Mouse (Mus musculus): ENCODE results near the gene Slco3a1. TPM values are rescaled to one million over a fixed set of nuclear protein-coding genes. Genes with fewer than 3 reads are reported as not detected.
A peak's percentile ranks its signal among the peaks of the same experiment; 100 is the strongest.

Gene Slco3a1
- polyA plus RNA-seq, 1 experiment from 2014 or later: 22.6 TPM

GRCm38 (mm10) chr7:74488141-74488540 lies 66.4 kb downstream of the Slco3a1 start:
- Histone ChIP-seq H3K9ac (ENCODE audit: low read depth, low read length) (no peak overlapping the region), H3K4me1 (ENCODE audit: control insufficient read depth, insufficient read depth, low read length) (no peaks in the 10 kb centered on the region), H3K4me2 (no peak overlapping the region), H3K27ac (ENCODE audit: low read depth, low read length) (no peak overlapping the region), H3K27me3 (ENCODE audit: control insufficient read depth, insufficient read depth, low read length) (no peaks in the 10 kb centered on the region), H3K9me3 (replicated peaks; ENCODE audit: control insufficient read depth, low read length) (no peaks in the 10 kb centered on the region), H3K36me3 (ENCODE audit: control insufficient read depth, insufficient read depth, low read length) (no peaks in the 10 kb centered on the region), H3K4me3 (ENCODE audit: low read depth, low read length) (no peak overlapping the region)
- WGBS (ENCODE audit: insufficient replicate concordance): 79% methylated on average over 3 of the region's 3 CpGs
- no peak for ATAC-seq (replicated peaks; ENCODE audit: insufficient number of reproducible peaks, low FRiP score, low TSS enrichment)

- ATAC-seq (replicated peaks; ENCODE audit: insufficient number of reproducible peaks, low FRiP score, low TSS enrichment): no peak
- H3K27ac ChIP-seq (ENCODE audit: low read depth, low read length): no peak overlapping the region
- no peak overlapping the region for H3K4me3 ChIP-seq (ENCODE audit: low read depth, low read length)
- H3K36me3 ChIP-seq (ENCODE audit: control insufficient read depth, insufficient read depth, low read length): no peaks in the 10 kb centered on the region
- no peaks in the 10 kb centered on the region for H3K4me1 ChIP-seq (ENCODE audit: control insufficient read depth, insufficient read depth, low read length)
- no peaks in the 10 kb centered on the region for H3K9me3 ChIP-seq (replicated peaks; ENCODE audit: control insufficient read depth, low read length)
- WGBS (ENCODE audit: insufficient replicate concordance): 67% methylated on average over 3 of the region's 3 CpGs
- no peaks in the 10 kb centered on the region for H3K27me3 ChIP-seq (ENCODE audit: control insufficient read depth, insufficient read depth, low read length)
- no peak overlapping the region for H3K9ac ChIP-seq (ENCODE audit: low read depth, low read length)
- H3K4me2 ChIP-seq: no peak overlapping the region
Observed at GRCm38 (mm10) chr7:74487727-74488126, 66.9 kb downstream of the Slco3a1 start.

GRCm38 (mm10) chr7:74486083-74486482 lies 68.5 kb downstream of the Slco3a1 start:
- Histone ChIP-seq H3K9ac (ENCODE audit: low read depth, low read length) (no peak overlapping the region), H3K9me3 (replicated peaks; ENCODE audit: control insufficient read depth, low read length) (no peaks in the 10 kb centered on the region), H3K4me1 (ENCODE audit: control insufficient read depth, insufficient read depth, low read length) (no peaks in the 10 kb centered on the region), H3K36me3 (ENCODE audit: control insufficient read depth, insufficient read depth, low read length) (no peaks in the 10 kb centered on the region), H3K4me2 (no peak overlapping the region), H3K27me3 (ENCODE audit: control insufficient read depth, insufficient read depth, low read length) (no peaks in the 10 kb centered on the region), H3K4me3 (ENCODE audit: low read depth, low read length) (no peak overlapping the region), H3K27ac (ENCODE audit: low read depth, low read length) (no peak overlapping the region)
- ATAC-seq (replicated peaks; ENCODE audit: insufficient number of reproducible peaks, low FRiP score, low TSS enrichment): no peak
- WGBS (ENCODE audit: insufficient replicate concordance): 88% methylated on average over 4 of the region's 4 CpGs

- no peaks in the 10 kb centered on the region for H3K9me3 ChIP-seq (replicated peaks; ENCODE audit: control insufficient read depth, low read length)
- H3K27me3 ChIP-seq (ENCODE audit: control insufficient read depth, insufficient read depth, low read length): no peaks in the 10 kb centered on the region
- no peak overlapping the region for H3K27ac ChIP-seq (ENCODE audit: low read depth, low read length)
- H3K4me1 ChIP-seq (ENCODE audit: control insufficient read depth, insufficient read depth, low read length): no peaks in the 10 kb centered on the region
- H3K36me3 ChIP-seq (ENCODE audit: control insufficient read depth, insufficient read depth, low read length): no peaks in the 10 kb centered on the region
- no peak overlapping the region for H3K4me2 ChIP-seq
- H3K4me3 ChIP-seq (ENCODE audit: low read depth, low read length): no peak overlapping the region
- 74% methylated on average over 2 of the region's 2 CpGs for WGBS (ENCODE audit: insufficient replicate concordance)
- ATAC-seq (replicated peaks; ENCODE audit: insufficient number of reproducible peaks, low FRiP score, low TSS enrichment): no peak
- no peak overlapping the region for H3K9ac ChIP-seq (ENCODE audit: low read depth, low read length)
Observed at GRCm38 (mm10) chr7:74485669-74486068, 68.9 kb downstream of the Slco3a1 start.

GRCm38 (mm10) chr7:74484024-74484385 lies 70.6 kb downstream of the Slco3a1 start:
- no peak overlapping the region for H3K4me2 ChIP-seq
- no peak overlapping the region for H3K9ac ChIP-seq (ENCODE audit: low read depth, low read length)
- H3K9me3 ChIP-seq (replicated peaks; ENCODE audit: control insufficient read depth, low read length): no peaks in the 10 kb centered on the region
- no peak overlapping the region for H3K27ac ChIP-seq (ENCODE audit: low read depth, low read length)
- H3K4me3 ChIP-seq (ENCODE audit: low read depth, low read length): no peak overlapping the region
- ATAC-seq (replicated peaks; ENCODE audit: insufficient number of reproducible peaks, low FRiP score, low TSS enrichment): no peak
- no peaks in the 10 kb centered on the region for H3K27me3 ChIP-seq (ENCODE audit: control insufficient read depth, insufficient read depth, low read length)
- no peaks in the 10 kb centered on the region for H3K36me3 ChIP-seq (ENCODE audit: control insufficient read depth, insufficient read depth, low read length)
- WGBS (ENCODE audit: insufficient replicate concordance): 81% methylated on average over 2 of the region's 2 CpGs
- no peaks in the 10 kb centered on the region for H3K4me1 ChIP-seq (ENCODE audit: control insufficient read depth, insufficient read depth, low read length)

GRCm38 (mm10) chr7:74483294-74484023 lies 71.1 kb downstream of the Slco3a1 start:
- Histone ChIP-seq H3K36me3 (ENCODE audit: control insufficient read depth, insufficient read depth, low read length) (no peaks in the 10 kb centered on the region), H3K9me3 (replicated peaks; ENCODE audit: control insufficient read depth, low read length) (no peaks in the 10 kb centered on the region), H3K4me3 (ENCODE audit: low read depth, low read length) (no peak overlapping the region), H3K9ac (ENCODE audit: low read depth, low read length) (no peak overlapping the region), H3K4me1 (ENCODE audit: control insufficient read depth, insufficient read depth, low read length) (no peaks in the 10 kb centered on the region), H3K4me2 (no peak overlapping the region), H3K27me3 (ENCODE audit: control insufficient read depth, insufficient read depth, low read length) (no peaks in the 10 kb centered on the region), H3K27ac (ENCODE audit: low read depth, low read length) (no peak overlapping the region)
- ATAC-seq (replicated peaks; ENCODE audit: insufficient number of reproducible peaks, low FRiP score, low TSS enrichment): no peak
- WGBS (ENCODE audit: insufficient replicate concordance): 75% methylated on average over 3 of the region's 3 CpGs

- ATAC-seq (replicated peaks; ENCODE audit: insufficient number of reproducible peaks, low FRiP score, low TSS enrichment): no peak
- Histone ChIP-seq H3K9me3 (replicated peaks; ENCODE audit: control insufficient read depth, low read length) (no peaks in the 10 kb centered on the region), H3K27ac (ENCODE audit: low read depth, low read length) (no peak overlapping the region), H3K27me3 (ENCODE audit: control insufficient read depth, insufficient read depth, low read length) (no peaks in the 10 kb centered on the region), H3K4me1 (ENCODE audit: control insufficient read depth, insufficient read depth, low read length) (peaks cover 22% of the 10 kb centered on the region), H3K36me3 (ENCODE audit: control insufficient read depth, insufficient read depth, low read length) (no peaks in the 10 kb centered on the region), H3K4me2 (no peak overlapping the region), H3K4me3 (ENCODE audit: low read depth, low read length) (no peak overlapping the region), H3K9ac (ENCODE audit: low read depth, low read length) (no peak overlapping the region)
- 60% methylated on average over 7 of the region's 7 CpGs for WGBS (ENCODE audit: insufficient replicate concordance)
Observed at GRCm38 (mm10) chr7:74471740-74472139, 82.8 kb downstream of the Slco3a1 start.

GRCm38 (mm10) chr7:74466886-74467285 lies 87.7 kb downstream of the Slco3a1 start:
- H3K4me2 ChIP-seq: no peak overlapping the region
- no peak overlapping the region for H3K4me3 ChIP-seq (ENCODE audit: low read depth, low read length)
- no peak overlapping the region; the same call in 1 of the 2 replicates for H3K27ac ChIP-seq (ENCODE audit: low read depth, low read length)
- H3K4me1 ChIP-seq (ENCODE audit: control insufficient read depth, insufficient read depth, low read length): peaks cover 36% of the 10 kb centered on the region
- no peaks in the 10 kb centered on the region for H3K27me3 ChIP-seq (ENCODE audit: control insufficient read depth, insufficient read depth, low read length)
- no peak overlapping the region for H3K9ac ChIP-seq (ENCODE audit: low read depth, low read length)
- no peaks in the 10 kb centered on the region for H3K9me3 ChIP-seq (replicated peaks; ENCODE audit: control insufficient read depth, low read length)
- ATAC-seq (replicated peaks; ENCODE audit: insufficient number of reproducible peaks, low FRiP score, low TSS enrichment): no peak
- H3K36me3 ChIP-seq (ENCODE audit: control insufficient read depth, insufficient read depth, low read length): no peaks in the 10 kb centered on the region
- 47% methylated on average over 4 of the region's 4 CpGs for WGBS (ENCODE audit: insufficient replicate concordance)

GRCm38 (mm10) chr7:74464638-74465037 lies 89.9 kb downstream of the Slco3a1 start:
- 48% methylated on average over 7 of the region's 7 CpGs for WGBS (ENCODE audit: insufficient replicate concordance)
- Histone ChIP-seq H3K4me3 (ENCODE audit: low read depth, low read length) (no peak overlapping the region), H3K9me3 (replicated peaks; ENCODE audit: control insufficient read depth, low read length) (no peaks in the 10 kb centered on the region), H3K9ac (ENCODE audit: low read depth, low read length) (no peak overlapping the region), H3K4me1 (ENCODE audit: control insufficient read depth, insufficient read depth, low read length) (peaks cover 36% of the 10 kb centered on the region), H3K4me2 (no peak overlapping the region), H3K27me3 (ENCODE audit: control insufficient read depth, insufficient read depth, low read length) (no peaks in the 10 kb centered on the region), H3K27ac (ENCODE audit: low read depth, low read length) (peak overlapping the region; percentile 68), H3K36me3 (ENCODE audit: control insufficient read depth, insufficient read depth, low read length) (no peaks in the 10 kb centered on the region)
- ATAC-seq (replicated peaks; ENCODE audit: insufficient number of reproducible peaks, low FRiP score, low TSS enrichment): no peak

All from heart, embryonic 11.5 days (tissue).